Mouse (Mus musculus): ENCODE data around the gene Fat3. TPM values are rescaled to one million over a fixed set of nuclear protein-coding genes. Genes with fewer than 3 reads are reported as not detected.

The Fat3 gene
- 4.7 and 6.6 TPM in 2 replicates for polyA plus RNA-seq (2014; fragmentation: Nextera tagmentation; extraction: Ambion mirVana)

- H3K36me3 ChIP-seq (ENCODE audit: control insufficient read depth, insufficient read depth, low read length): no peaks in the 10 kb centered on the region
- H3K9me3 ChIP-seq (ENCODE audit: control insufficient read depth, low read length): no peaks in the 10 kb centered on the region
- peak within 1 kb of the TSS; percentile 95 for H3K4me2 ChIP-seq (replicated peaks; ENCODE audit: low read depth, low read length)
- 0 out of 2 replicates have a peak, but pooled peaks cover 5% of the 10 kb centered on the region for H3K4me1 ChIP-seq (ENCODE audit: control insufficient read depth, insufficient read depth, low read length)
- H3K4me3 ChIP-seq (ENCODE audit: low read length): peak within 1 kb of the TSS; percentile 62
- peak within 1 kb of the TSS; percentile 69 for H3K9ac ChIP-seq (ENCODE audit: low read depth, low read length)
- ATAC-seq (ENCODE audit: low FRiP score, low TSS enrichment): peak; percentile 13; the same call in 1 of the 2 replicates
- peak within 1 kb of the TSS; percentile 47; the same call in 1 of the 2 replicates for H3K27ac ChIP-seq (ENCODE audit: low read depth, low read length)
- 0 out of 2 replicates have a peak, but pooled peaks cover 4% of the 10 kb centered on the region for H3K27me3 ChIP-seq (ENCODE audit: control insufficient read depth, insufficient read depth, low read length)
- under 1% methylated on average over 21 of the region's 21 CpGs for WGBS
Observed at GRCm38 (mm10) chr9:16501186-16501711, at the start of gene Fat3. TSS of gene Fat3 (minus strand) at chr9:16501285.

- no peak for ATAC-seq (ENCODE audit: low FRiP score, low TSS enrichment)
- H3K9me3 ChIP-seq (ENCODE audit: control insufficient read depth, low read length): no peaks in the 10 kb centered on the region
- 50% methylated on average over 1 of the region's 1 CpGs for WGBS
- no peaks in the 10 kb centered on the region for H3K36me3 ChIP-seq (ENCODE audit: control insufficient read depth, insufficient read depth, low read length)
- H3K27me3 ChIP-seq (ENCODE audit: control insufficient read depth, insufficient read depth, low read length): no peaks in the 10 kb centered on the region
- no peak overlapping the region for H3K4me3 ChIP-seq (ENCODE audit: low read length)
- no peak overlapping the region for H3K27ac ChIP-seq (ENCODE audit: low read depth, low read length)
- no peaks in the 10 kb centered on the region for H3K4me1 ChIP-seq (ENCODE audit: control insufficient read depth, insufficient read depth, low read length)
- no peak overlapping the region for H3K9ac ChIP-seq (ENCODE audit: low read depth, low read length)
- no peak overlapping the region for H3K4me2 ChIP-seq (replicated peaks; ENCODE audit: low read depth, low read length)
Observed at GRCm38 (mm10) chr9:16532884-16533283, 31.8 kb upstream of the Fat3 start.

- H3K36me3 ChIP-seq (ENCODE audit: control insufficient read depth, insufficient read depth, low read length): no peaks in the 10 kb centered on the region
- H3K4me1 ChIP-seq (ENCODE audit: control insufficient read depth, insufficient read depth, low read length): no peaks in the 10 kb centered on the region
- no peaks in the 10 kb centered on the region for H3K27me3 ChIP-seq (ENCODE audit: control insufficient read depth, insufficient read depth, low read length)
- no peaks in the 10 kb centered on the region for H3K9me3 ChIP-seq (ENCODE audit: control insufficient read depth, low read length)
- H3K27ac ChIP-seq (ENCODE audit: low read depth, low read length): no peak overlapping the region
- peak; percentile 89 for ATAC-seq (ENCODE audit: low FRiP score, low TSS enrichment)
- no peak overlapping the region for H3K4me2 ChIP-seq (replicated peaks; ENCODE audit: low read depth, low read length)
- WGBS: 42% methylated on average over 1 of the region's 1 CpGs
- no peak overlapping the region for H3K9ac ChIP-seq (ENCODE audit: low read depth, low read length)
- no peak overlapping the region for H3K4me3 ChIP-seq (ENCODE audit: low read length)
Observed at GRCm38 (mm10) chr9:16517543-16517942, 16.5 kb upstream of the Fat3 start.

GRCm38 (mm10) chr9:16512005-16512404, 10.9 kb upstream of the Fat3 start:
- Histone ChIP-seq H3K27me3 (ENCODE audit: control insufficient read depth, insufficient read depth, low read length) (no peaks in the 10 kb centered on the region), H3K4me1 (ENCODE audit: control insufficient read depth, insufficient read depth, low read length) (no peaks in the 10 kb centered on the region), H3K4me3 (ENCODE audit: low read length) (no peak overlapping the region), H3K9ac (ENCODE audit: low read depth, low read length) (no peak overlapping the region), H3K4me2 (replicated peaks; ENCODE audit: low read depth, low read length) (no peak overlapping the region), H3K27ac (ENCODE audit: low read depth, low read length) (no peak overlapping the region), H3K9me3 (ENCODE audit: control insufficient read depth, low read length) (no peaks in the 10 kb centered on the region), H3K36me3 (ENCODE audit: control insufficient read depth, insufficient read depth, low read length) (no peaks in the 10 kb centered on the region)
- 27% methylated on average over 1 of the region's 1 CpGs for WGBS
- ATAC-seq (ENCODE audit: low FRiP score, low TSS enrichment): no peak

- Histone ChIP-seq H3K9ac (ENCODE audit: low read depth, low read length) (no peak overlapping the region), H3K27me3 (ENCODE audit: control insufficient read depth, insufficient read depth, low read length) (0 out of 2 replicates have a peak, but pooled peaks cover 4% of the 10 kb centered on the region), H3K9me3 (ENCODE audit: control insufficient read depth, low read length) (no peaks in the 10 kb centered on the region), H3K36me3 (ENCODE audit: control insufficient read depth, insufficient read depth, low read length) (no peaks in the 10 kb centered on the region), H3K4me3 (ENCODE audit: low read length) (no peak overlapping the region), H3K27ac (ENCODE audit: low read depth, low read length) (no peak overlapping the region), H3K4me1 (ENCODE audit: control insufficient read depth, insufficient read depth, low read length) (0 out of 2 replicates have a peak, but pooled peaks cover 5% of the 10 kb centered on the region), H3K4me2 (replicated peaks; ENCODE audit: low read depth, low read length) (no peak overlapping the region)
- no peak for ATAC-seq (ENCODE audit: low FRiP score, low TSS enrichment)
- WGBS: 45% methylated on average over 2 of the region's 2 CpGs
Observed at GRCm38 (mm10) chr9:16503776-16504175, 2.7 kb upstream of the Fat3 start.

GRCm38 (mm10) chr9:16502673-16503343, 1.7 kb upstream of the Fat3 start:
- peak overlapping the region; percentile 95 for H3K4me2 ChIP-seq (replicated peaks; ENCODE audit: low read depth, low read length)
- H3K36me3 ChIP-seq (ENCODE audit: control insufficient read depth, insufficient read depth, low read length): no peaks in the 10 kb centered on the region
- 11% methylated on average over 13 of the region's 13 CpGs for WGBS
- H3K27ac ChIP-seq (ENCODE audit: low read depth, low read length): no peak overlapping the region
- H3K4me1 ChIP-seq (ENCODE audit: control insufficient read depth, insufficient read depth, low read length): 0 out of 2 replicates have a peak, but pooled peaks cover 5% of the 10 kb centered on the region
- 0 out of 2 replicates have a peak overlapping the region, but pooled peaks have one; percentile 69 for H3K9ac ChIP-seq (ENCODE audit: low read depth, low read length)
- no peak for ATAC-seq (ENCODE audit: low FRiP score, low TSS enrichment)
- H3K9me3 ChIP-seq (ENCODE audit: control insufficient read depth, low read length): no peaks in the 10 kb centered on the region
- 0 out of 2 replicates have a peak, but pooled peaks cover 4% of the 10 kb centered on the region for H3K27me3 ChIP-seq (ENCODE audit: control insufficient read depth, insufficient read depth, low read length)
- peak overlapping the region; percentile 62 for H3K4me3 ChIP-seq (ENCODE audit: low read length)

- 0 out of 2 replicates have a peak, but pooled peaks cover 4% of the 10 kb centered on the region for H3K27me3 ChIP-seq (ENCODE audit: control insufficient read depth, insufficient read depth, low read length)
- peak overlapping the region; percentile 30; the same call in 1 of the 2 replicates for H3K27ac ChIP-seq (ENCODE audit: low read depth, low read length)
- WGBS: under 1% methylated on average over 44 of the region's 52 CpGs
- peak overlapping the region; percentile 69 for H3K9ac ChIP-seq (ENCODE audit: low read depth, low read length)
- 0 out of 2 replicates have a peak, but pooled peaks cover 5% of the 10 kb centered on the region for H3K4me1 ChIP-seq (ENCODE audit: control insufficient read depth, insufficient read depth, low read length)
- H3K9me3 ChIP-seq (ENCODE audit: control insufficient read depth, low read length): no peaks in the 10 kb centered on the region
- H3K4me3 ChIP-seq (ENCODE audit: low read length): peak overlapping the region; percentile 62
- ATAC-seq (ENCODE audit: low FRiP score, low TSS enrichment): peak; percentile 73
- no peaks in the 10 kb centered on the region for H3K36me3 ChIP-seq (ENCODE audit: control insufficient read depth, insufficient read depth, low read length)
- H3K4me2 ChIP-seq (replicated peaks; ENCODE audit: low read depth, low read length): peak overlapping the region; percentile 95
Observed at GRCm38 (mm10) chr9:16501990-16502672, 1.0 kb upstream of the Fat3 start.

GRCm38 (mm10) chr9:16500382-16501185, 501 bp downstream of the Fat3 start:
- Histone ChIP-seq H3K9ac (ENCODE audit: low read depth, low read length) (peak overlapping the region; percentile 69), H3K9me3 (ENCODE audit: control insufficient read depth, low read length) (no peaks in the 10 kb centered on the region), H3K4me3 (ENCODE audit: low read length) (peak overlapping the region; percentile 62), H3K27ac (ENCODE audit: low read depth, low read length) (peak overlapping the region; percentile 47; the same call in 1 of the 2 replicates), H3K4me1 (ENCODE audit: control insufficient read depth, insufficient read depth, low read length) (0 out of 2 replicates have a peak, but pooled peaks cover 5% of the 10 kb centered on the region), H3K27me3 (ENCODE audit: control insufficient read depth, insufficient read depth, low read length) (0 out of 2 replicates have a peak, but pooled peaks cover 4% of the 10 kb centered on the region), H3K4me2 (replicated peaks; ENCODE audit: low read depth, low read length) (peak overlapping the region; percentile 95), H3K36me3 (ENCODE audit: control insufficient read depth, insufficient read depth, low read length) (no peaks in the 10 kb centered on the region)
- under 1% methylated on average over 41 of the region's 41 CpGs for WGBS
- peak; percentile 63 for ATAC-seq (ENCODE audit: low FRiP score, low TSS enrichment)

Measured in kidney, embryonic 14.5 days (tissue).